Mouse (Mus musculus) heart, adult 10 weeks (tissue): ENCODE results near the gene Srsy. TPM values are rescaled to one million over a fixed set of nuclear protein-coding genes. Genes with fewer than 3 reads are reported as not detected.

Source experiments
- polyA plus RNA-seq: library from polyadenylated mRNA; stranded (reverse); fragments of 350-450 nt; fragmentation: Illumina TruSeq; extraction: RNeasy Lipid Tissue Mini Kit (QIAGEN cat#74804); gene quantifications from one replicate; pipeline ENCODE4 v1.2.3, GENCODE M21; 2014; ENCODE audit warnings: low read depth, low replicate concordance

Gene Srsy
- not detected for polyA plus RNA-seq

DNA sequence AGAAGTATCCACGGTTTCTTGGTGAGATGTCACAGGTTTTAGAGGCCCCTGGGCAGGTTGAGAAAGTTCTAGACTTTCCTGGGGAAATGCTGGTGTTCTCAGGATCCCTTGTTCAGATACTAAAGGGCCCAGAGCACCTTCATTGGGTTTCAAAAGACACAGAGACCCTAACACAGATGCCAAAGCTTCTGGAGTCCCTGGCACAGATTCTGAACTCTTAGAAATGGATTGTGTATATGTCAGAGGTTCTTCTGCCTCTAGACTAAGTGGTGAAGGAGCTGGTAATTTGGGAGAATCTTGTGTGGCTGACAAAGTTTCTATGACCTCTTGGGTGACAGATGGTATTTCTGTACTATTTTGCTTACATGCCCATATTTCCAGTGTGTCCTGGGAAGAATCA lies at the start of gene Srsy:
Gene Srsy, minus strand, starts transcription at position 101 of the 400 bp plus-strand sequence.

Other genes starting within 250 kb of the Srsy start
- gene Gm21904, start 91.1 kb downstream of the Srsy start, polyA plus RNA-seq: not detected
- not detected for gene Gm20772, start 62.6 kb downstream of the Srsy start, polyA plus RNA-seq
- not detected for gene Gm20831, start 62.6 kb downstream of the Srsy start, polyA plus RNA-seq
- gene Gm21764, start 124.5 kb upstream of the Srsy start, polyA plus RNA-seq: not detected
- not detected for gene Ssty1, start 151.8 kb upstream of the Srsy start, polyA plus RNA-seq